Mouse (Mus musculus) forebrain, embryonic 16.5 days (tissue): ENCODE data around the gene Slc25a13. TPM values are rescaled to one million over a fixed set of nuclear protein-coding genes. Genes with fewer than 3 reads are reported as not detected.
A peak's percentile ranks its signal among the peaks of the same experiment; 100 is the strongest.

Experiments used
- ATAC-seq: fragments of 200-750 bp; cut with Nextera tagmentation; 2 replicates; pipeline ENCODE4 v1.8.0; 2017; ENCODE audit warnings: mild to moderate bottlenecking, moderate library complexity
- H3K27ac ChIP-seq: fragments of 300-500 bp; sonication (generic); 2 replicates; pipeline ENCODE4 v1.5.1; 2014; ENCODE audit warnings: low read length, control low read depth
- H3K27me3 ChIP-seq: fragments of 300-500 bp; sonication (generic); replicated peaks from 2 replicates; pipeline ENCODE4 v1.6.1; 2014; ENCODE audit warnings: low read length; ENCODE audit not compliant: control insufficient read depth, insufficient read depth
- H3K36me3 ChIP-seq: fragments of 300-500 bp; sonication (generic); 2 replicates; pipeline ENCODE4 v1.6.1; 2014; ENCODE audit not compliant: control insufficient read depth, insufficient read depth
- H3K4me1 ChIP-seq: fragments of 300-500 bp; sonication (generic); replicated peaks from 2 replicates; pipeline ENCODE4 v1.6.1; 2014; ENCODE audit warnings: low read length; ENCODE audit not compliant: control insufficient read depth, insufficient read depth
- H3K4me2 ChIP-seq: fragments of 300-500 bp; sonication (generic); 2 replicates; pipeline ENCODE4 v1.6.1; 2014; ENCODE audit warnings: mild to moderate bottlenecking, low read length, control low read depth
- H3K4me3 ChIP-seq: fragments of 300-500 bp; sonication (generic); replicated peaks from 2 replicates; pipeline ENCODE4 v1.5.1; 2014; ENCODE audit warnings: mild to moderate bottlenecking, low read length, control low read depth
- H3K9ac ChIP-seq: fragments of 300-500 bp; sonication (generic); replicated peaks from 2 replicates; pipeline ENCODE4 v1.6.1; 2014; ENCODE audit warnings: low read depth, low read length, control low read depth
- H3K9me3 ChIP-seq: fragments of 300-500 bp; sonication (generic); 2 replicates; pipeline ENCODE4 v1.6.1; 2016; ENCODE audit warnings: low read length; ENCODE audit not compliant: control insufficient read depth
- WGBS: fragments of 180-500 bp; shearing (Covaris S2); extraction: QIAGEN DNeasy Blood & Tissue Kit; methylation state at CpG from one replicate; pipeline ENCODE4 v1.1.7; 2014; 5-methylcytosine and 5-hydroxymethylcytosine counted together
- polyA plus RNA-seq: library from polyadenylated mRNA; unstranded; fragments of >200 nt; fragmentation: Nextera tagmentation; extraction: Ambion mirVana; gene quantifications from 2 replicates; pipeline ENCODE4 v1.2.1, GENCODE M21; 2015

The Slc25a13 gene
- polyA plus RNA-seq, 1 experiment from 2014 or later = 7.9 TPM

- Histone ChIP-seq H3K4me2 (peak overlapping the region; percentile 93), H3K36me3 (no peaks in the 10 kb centered on the region), H3K9ac (peak overlapping the region; percentile 62), H3K27me3 (no peaks in the 10 kb centered on the region), H3K9me3 (no peaks in the 10 kb centered on the region), H3K4me1 (peaks cover 22% of the 10 kb centered on the region), H3K4me3 (peak overlapping the region; percentile 55), H3K27ac (peak overlapping the region; percentile 70)
- peak; percentile 93 for ATAC-seq
- 1% methylated on average over 42 of the region's 42 CpGs for WGBS
These were observed 211.1 kb downstream of the Slc25a13 start for GRCm38 (mm10) chr6:6005762-6006431.

- Histone ChIP-seq H3K36me3 (no peaks in the 10 kb centered on the region), H3K27me3 (no peaks in the 10 kb centered on the region), H3K27ac (peak overlapping the region; percentile 70), H3K9me3 (no peaks in the 10 kb centered on the region), H3K4me1 (peaks cover 22% of the 10 kb centered on the region), H3K4me3 (no peak overlapping the region; the same call in 1 of the 2 replicates), H3K4me2 (peak overlapping the region; percentile 93), H3K9ac (peak overlapping the region; percentile 62; the same call in 1 of the 2 replicates)
- ATAC-seq = peak; percentile 57
- 25% methylated on average over 12 of the region's 12 CpGs for WGBS
These were observed 212.1 kb downstream of the Slc25a13 start for GRCm38 (mm10) chr6:6004756-6005485.

- H3K27me3 ChIP-seq = no peaks in the 10 kb centered on the region
- no peaks in the 10 kb centered on the region for H3K9me3 ChIP-seq
- H3K4me1 ChIP-seq = peaks cover 29% of the 10 kb centered on the region
- no peak overlapping the region for H3K9ac ChIP-seq
- no peaks in the 10 kb centered on the region for H3K36me3 ChIP-seq
- 40% methylated on average over 3 of the region's 3 CpGs for WGBS
- ATAC-seq = peak; percentile 26; the same call in 1 of the 2 replicates
- no peak overlapping the region for H3K4me2 ChIP-seq
- H3K27ac ChIP-seq = no peak overlapping the region
- H3K4me3 ChIP-seq = no peak overlapping the region
These were observed 214.9 kb downstream of the Slc25a13 start for GRCm38 (mm10) chr6:6002061-6002460.

- Histone ChIP-seq H3K27ac (no peak overlapping the region), H3K36me3 (no peaks in the 10 kb centered on the region), H3K9ac (no peak overlapping the region), H3K9me3 (no peaks in the 10 kb centered on the region), H3K27me3 (no peaks in the 10 kb centered on the region), H3K4me3 (no peak overlapping the region), H3K4me1 (peaks cover 21% of the 10 kb centered on the region), H3K4me2 (no peak overlapping the region)
- ATAC-seq = no peak
- 46% methylated on average over 6 of the region's 6 CpGs for WGBS
These were observed 219.4 kb downstream of the Slc25a13 start for GRCm38 (mm10) chr6:5997535-5997934.

- H3K36me3 ChIP-seq = no peaks in the 10 kb centered on the region
- 0 out of 2 replicates have a peak overlapping the region, but pooled peaks have one; percentile 1 for H3K4me2 ChIP-seq
- H3K9me3 ChIP-seq = no peaks in the 10 kb centered on the region
- no peak overlapping the region for H3K4me3 ChIP-seq
- ATAC-seq = peak; percentile 79
- no peaks in the 10 kb centered on the region for H3K27me3 ChIP-seq
- H3K4me1 ChIP-seq = peaks cover 29% of the 10 kb centered on the region
- WGBS = 6% methylated on average over 7 of the region's 7 CpGs
- peak overlapping the region; percentile 36 for H3K27ac ChIP-seq
- no peak overlapping the region for H3K9ac ChIP-seq
These were observed 223.9 kb downstream of the Slc25a13 start for GRCm38 (mm10) chr6:5993056-5993455.

GRCm38 (mm10) chr6:5991817-5992755 lies 224.9 kb downstream of the Slc25a13 start:
- H3K9ac ChIP-seq = peak overlapping the region; percentile 0; the same call in 1 of the 2 replicates
- peak; percentile 76 for ATAC-seq
- peak overlapping the region; percentile 8; the same call in 1 of the 2 replicates for H3K4me3 ChIP-seq
- H3K4me2 ChIP-seq = peak overlapping the region; percentile 46
- H3K27ac ChIP-seq = peak overlapping the region; percentile 63
- no peaks in the 10 kb centered on the region for H3K9me3 ChIP-seq
- 10% methylated on average over 25 of the region's 25 CpGs for WGBS
- H3K4me1 ChIP-seq = peaks cover 22% of the 10 kb centered on the region
- H3K36me3 ChIP-seq = no peaks in the 10 kb centered on the region
- H3K27me3 ChIP-seq = no peaks in the 10 kb centered on the region

GRCm38 (mm10) chr6:5991243-5991642 lies 225.7 kb downstream of the Slc25a13 start:
- Histone ChIP-seq H3K9me3 (no peaks in the 10 kb centered on the region), H3K27ac (no peak overlapping the region; the same call in 1 of the 2 replicates), H3K27me3 (no peaks in the 10 kb centered on the region), H3K36me3 (no peaks in the 10 kb centered on the region), H3K4me3 (no peak overlapping the region), H3K4me1 (peaks cover 22% of the 10 kb centered on the region), H3K4me2 (peak overlapping the region; percentile 46), H3K9ac (no peak overlapping the region)
- peak; percentile 25; the same call in 1 of the 2 replicates for ATAC-seq
- 42% methylated on average over 6 of the region's 6 CpGs for WGBS
